Mouse (Mus musculus) embryo, embryonic 10 days (tissue): ENCODE results near the gene H2afy2.

ENCODE experiments used
- DNase-seq: peaks from one replicate; pipeline ENCODE4 v3.0.0-alpha.2; 2015; ENCODE audit warnings: low spot score

The H2afy2 gene

GRCm38 (mm10) chr10:61723271-61723670 lies 60.7 kb downstream of the H2afy2 start:
- no peak for DNase-seq

GRCm38 (mm10) chr10:61722215-61722614 lies 61.7 kb downstream of the H2afy2 start:
- no peak for DNase-seq

GRCm38 (mm10) chr10:61720331-61720730 lies 63.6 kb downstream of the H2afy2 start:
- no peak for DNase-seq

- DNase-seq, result no peak
Observed at GRCm38 (mm10) chr10:61717406-61718296, 66.3 kb downstream of the H2afy2 start.

GRCm38 (mm10) chr10:61715996-61716864 lies 67.7 kb downstream of the H2afy2 start:
- no peak for DNase-seq

- DNase-seq, result no peak
Observed at GRCm38 (mm10) chr10:61715462-61715837, 68.5 kb downstream of the H2afy2 start.

GRCm38 (mm10) chr10:61714771-61715461 lies 69.0 kb downstream of the H2afy2 start, which contains the start of gene Aifm2:
TSS of gene Aifm2 (plus strand) at chr10:61715263.
- DNase-seq, result peak; percentile 83

- DNase-seq, result no peak
Observed at GRCm38 (mm10) chr10:61714146-61714545, 69.8 kb downstream of the H2afy2 start.

- DNase-seq, result no peak
Observed at GRCm38 (mm10) chr10:61713601-61714000, 70.3 kb downstream of the H2afy2 start.

- no peak for DNase-seq
Observed at GRCm38 (mm10) chr10:61706412-61707375, 77.3 kb downstream of the H2afy2 start.

GRCm38 (mm10) chr10:61704663-61705062 lies 79.3 kb downstream of the H2afy2 start:
- DNase-seq, result no peak

GRCm38 (mm10) chr10:61697028-61697427 lies 86.9 kb downstream of the H2afy2 start:
- DNase-seq, result no peak

GRCm38 (mm10) chr10:61696560-61696823 lies 87.5 kb downstream of the H2afy2 start:
- DNase-seq, result no peak

- DNase-seq, result peak; percentile 36
Observed at GRCm38 (mm10) chr10:61695703-61696559, 88.0 kb downstream of the H2afy2 start.

GRCm38 (mm10) chr10:61694870-61695670 lies 88.9 kb downstream of the H2afy2 start, which contains the start of gene Tysnd1:
TSS of gene Tysnd1 (plus strand) at chr10:61695514.
- peak; percentile 99 for DNase-seq

- DNase-seq, result no peak
Observed at GRCm38 (mm10) chr10:61693563-61693962, 90.4 kb downstream of the H2afy2 start.

GRCm38 (mm10) chr10:61689405-61689804 lies 94.5 kb downstream of the H2afy2 start:
- no peak for DNase-seq
